In the genomic region with DNA sequence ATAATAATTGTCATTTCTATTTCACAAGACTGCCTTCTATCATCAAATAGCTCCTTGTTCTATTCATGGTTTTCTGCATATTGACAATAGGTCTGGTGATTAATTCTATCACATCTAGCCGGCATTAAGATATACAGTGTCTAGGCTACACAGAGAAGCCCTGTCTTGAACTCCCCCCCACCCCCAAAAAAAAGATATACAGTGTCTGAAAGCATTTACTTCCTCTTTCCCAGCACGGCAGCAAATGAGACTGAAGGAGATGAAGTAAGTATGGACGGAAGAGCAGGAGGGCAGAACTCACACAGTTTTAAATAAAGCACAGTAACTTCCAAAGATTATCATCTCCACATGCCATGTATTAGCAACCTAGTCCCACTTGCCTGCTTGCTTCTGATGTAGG, we compare ENCODE assay signal across 24 mouse cellular contexts.
A peak's percentile ranks its signal among the peaks of the same experiment; 100 is the strongest.
DNase-seq lines count a peak whose midpoint lies in the region; ATAC-seq lines count a peak whose summit lies in the region.
"Had no signal": no experiment of that assay in that cellular context is flagged by ENCODE, and none has a peak within 500 bp of the region (broad histone marks: within the 10 kb centered on the region; RNA-seq: fewer than 3 reads in every experiment).

No protein-coding gene starts in this region.

- H3K27ac ChIP-seq in forebrain, embryonic 15.5 days (replicated peaks), result 0 out of 2 replicates have a peak overlapping the region, but pooled peaks have one; percentile 37
- H3K27ac ChIP-seq in forebrain, embryonic 14.5 days (ENCODE audit: low read depth, low read length), result no peak overlapping the region
- no peak overlapping the region for H3K27ac ChIP-seq in heart, embryonic 10.5 days
- H3K27ac ChIP-seq: embryonic facial prominence, embryonic 15.5 days; hindbrain, embryonic 13.5 days; kidney, embryonic 15.5 days; liver, embryonic 13.5 days; midbrain, embryonic 15.5 days had no signal

- no peak overlapping the region for H3K9ac ChIP-seq in forebrain, embryonic 15.5 days (replicated peaks)
- no peak overlapping the region for H3K9ac ChIP-seq in forebrain, embryonic 14.5 days (ENCODE audit: low read length)
- H3K9ac ChIP-seq: embryonic facial prominence, embryonic 15.5 days; hindbrain, embryonic 13.5 days; kidney, embryonic 15.5 days; liver, embryonic 13.5 days; lung, embryonic 14.5 days; midbrain, embryonic 15.5 days had no signal

- H3K27me3 ChIP-seq in forebrain, embryonic 15.5 days, result no peaks in the 10 kb centered on the region
- no peaks in the 10 kb centered on the region for H3K27me3 ChIP-seq in forebrain, embryonic 14.5 days (replicated peaks; ENCODE audit: control insufficient read depth, insufficient read depth, low read length)
- no peaks in the 10 kb centered on the region for H3K27me3 ChIP-seq in heart, embryonic 10.5 days (ENCODE audit: insufficient read depth, poor library complexity, severe bottlenecking)
- H3K27me3 ChIP-seq: embryonic facial prominence, embryonic 15.5 days; hindbrain, embryonic 13.5 days; kidney, embryonic 15.5 days; liver, embryonic 13.5 days; midbrain, embryonic 15.5 days had no signal

- no peaks in the 10 kb centered on the region for H3K36me3 ChIP-seq in forebrain, embryonic 15.5 days
- H3K36me3 ChIP-seq in forebrain, embryonic 14.5 days (ENCODE audit: control insufficient read depth, insufficient read depth, low read length), result no peaks in the 10 kb centered on the region
- H3K36me3 ChIP-seq in heart, embryonic 10.5 days, result no peaks in the 10 kb centered on the region
- H3K36me3 ChIP-seq: embryonic facial prominence, embryonic 15.5 days; hindbrain, embryonic 13.5 days; kidney, embryonic 15.5 days; liver, embryonic 13.5 days; midbrain, embryonic 15.5 days had no signal

- 0 out of 2 replicates have a peak, but pooled peaks cover 3% of the 10 kb centered on the region for H3K4me1 ChIP-seq in forebrain, embryonic 15.5 days
- H3K4me1 ChIP-seq in forebrain, embryonic 14.5 days (ENCODE audit: control insufficient read depth, insufficient read depth, low read length), result no peaks in the 10 kb centered on the region
- H3K4me1 ChIP-seq in heart, embryonic 10.5 days, result no peaks in the 10 kb centered on the region
- H3K4me1 ChIP-seq: embryonic facial prominence, embryonic 15.5 days; kidney, embryonic 15.5 days; liver, embryonic 13.5 days; midbrain, embryonic 15.5 days had no signal

- H3K9me3 ChIP-seq in forebrain, embryonic 15.5 days, result 0 out of 2 replicates have a peak, but pooled peaks cover 3% of the 10 kb centered on the region
- H3K9me3 ChIP-seq in forebrain, embryonic 14.5 days (replicated peaks; ENCODE audit: control insufficient read depth, low read length), result no peaks in the 10 kb centered on the region; the same call in 1 of the 2 replicates
- H3K9me3 ChIP-seq in heart, embryonic 10.5 days, result no peaks in the 10 kb centered on the region
- H3K9me3 ChIP-seq: embryonic facial prominence, embryonic 15.5 days; hindbrain, embryonic 13.5 days; kidney, embryonic 15.5 days; liver, embryonic 13.5 days; midbrain, embryonic 15.5 days had no signal

- no peak overlapping the region for H3K4me2 ChIP-seq in forebrain, embryonic 15.5 days (replicated peaks)
- no peak overlapping the region for H3K4me2 ChIP-seq in forebrain, embryonic 14.5 days (ENCODE audit: low read length)
- H3K4me2 ChIP-seq: embryonic facial prominence, embryonic 15.5 days; hindbrain, embryonic 13.5 days; kidney, embryonic 15.5 days; liver, embryonic 13.5 days; lung, embryonic 14.5 days; midbrain, embryonic 15.5 days had no signal

- ATAC-seq in forebrain, embryonic 15.5 days (replicated peaks), result no peak
- no peak for ATAC-seq in forebrain, embryonic 14.5 days
- peak; percentile 92 for ATAC-seq in megakaryocyte progenitor cell, adult 5-6 weeks (replicated peaks; ENCODE audit: poor library complexity)
- ATAC-seq: intestine, embryonic 16.5 days; midbrain, embryonic 15.5 days had no signal

- WGBS in forebrain, embryonic 15.5 days, result 42% methylated on average over 3 of the region's 3 CpGs
- WGBS in forebrain, embryonic 14.5 days, result 58% methylated on average over 3 of the region's 3 CpGs
- 57% methylated on average over 3 of the region's 3 CpGs for WGBS in heart, embryonic 10.5 days

- H3K4me3 ChIP-seq in forebrain, embryonic 15.5 days, result no peak overlapping the region
- H3K4me3 ChIP-seq in forebrain, embryonic 14.5 days (ENCODE audit: low read depth, low read length), result no peak overlapping the region
- H3K4me3 ChIP-seq in heart, embryonic 10.5 days, result no peak overlapping the region
- H3K4me3 ChIP-seq: embryonic facial prominence, embryonic 15.5 days; hindbrain, embryonic 13.5 days; kidney, embryonic 15.5 days; liver, embryonic 13.5 days; midbrain, embryonic 15.5 days had no signal

- no peak for DNase-seq in forebrain, embryonic 14.5 days (ENCODE audit: low spot score)
- DNase-seq in retina, postnatal 1 day, result peak; percentile 20
- DNase-seq in retina, embryonic 14.5 days (ENCODE audit: low spot score), result no peak
- no peak for DNase-seq in heart, embryonic 10.5 days (ENCODE audit: low spot score)
- no peak for DNase-seq in T-cell, adult 2 months (ENCODE audit: low spot score)
- DNase-seq in c-Kit-positive CD71-positive TER-119-positive erythroid progenitor cells, embryonic 14.5 days (ENCODE audit: low spot score), result no peak
- DNase-seq: adrenal gland, adult 2 months; cerebellum, adult 11 months; cerebellum, postnatal 14 days; gastrocnemius, postnatal 25 days; kidney, postnatal 4 days; layer of hippocampus, adult 9-11 months; liver, embryonic 13.5 days; lung, embryonic 14.5 days; lung, postnatal 4 days; right cerebral cortex, adult 18-20 months; thymus, postnatal 14 days had no signal
